Mouse (Mus musculus) adrenal gland, adult 8-10 months (tissue): ENCODE data around the gene 2210016L21Rik. TPM values are rescaled to one million over a fixed set of nuclear protein-coding genes. Genes with fewer than 3 reads are reported as not detected.
"Not testable (repeated sequence)": the region's sequence is repeated elsewhere in the genome, so short reads cannot be mapped to it uniquely, and the experiment has no call there.

Experiments
- DNase-seq: peaks from one replicate; pipeline ENCODE4 v3.0.0; 2022
- total RNA-seq, 4 experiments: library from RNA; stranded (reverse); gene quantifications; 2 replicates each; pipeline ENCODE4 v1.2.4; 2022

2210016L21Rik gene
- 10 to 100 TPM; 46.4 to 59.2 (median 54.2) TPM for total RNA-seq

- peak; percentile 80 for DNase-seq
Observed at GRCm38 (mm10) chr5:114942074-114942765, at the start of gene 2210016L21Rik. 2210016L21Rik (plus strand) TSS chr5:114942158.

- no peak for DNase-seq
Observed at GRCm38 (mm10) chr5:114895542-114895941, 46.4 kb upstream of the 2210016L21Rik start.

- no peak for DNase-seq
Observed at GRCm38 (mm10) chr5:114896688-114897373, 45.1 kb upstream of the 2210016L21Rik start, which contains the start of gene Oasl2. Oasl2 (plus strand) TSS chr5:114896936.

GRCm38 (mm10) chr5:114897374-114897793, 44.6 kb upstream of the 2210016L21Rik start:
- no peak for DNase-seq

GRCm38 (mm10) chr5:114898857-114899256, 43.1 kb upstream of the 2210016L21Rik start:
- DNase-seq = no peak

- DNase-seq = no peak
Observed at GRCm38 (mm10) chr5:114902413-114902812, 39.5 kb upstream of the 2210016L21Rik start.

GRCm38 (mm10) chr5:114908598-114909305, 33.2 kb upstream of the 2210016L21Rik start:
- no peak for DNase-seq

- no peak for DNase-seq
Observed at GRCm38 (mm10) chr5:114913686-114914085, 28.3 kb upstream of the 2210016L21Rik start.

- DNase-seq = no peak
Observed at GRCm38 (mm10) chr5:114914855-114915254, 27.1 kb upstream of the 2210016L21Rik start.

GRCm38 (mm10) chr5:114915854-114916253, 26.1 kb upstream of the 2210016L21Rik start:
- no peak for DNase-seq

GRCm38 (mm10) chr5:114916777-114917176, 25.2 kb upstream of the 2210016L21Rik start:
- DNase-seq = no peak

- not testable (repeated sequence) for DNase-seq
Observed at GRCm38 (mm10) chr5:114917357-114917756, 24.6 kb upstream of the 2210016L21Rik start.

GRCm38 (mm10) chr5:114921551-114922365, 20.2 kb upstream of the 2210016L21Rik start:
- DNase-seq = no peak

GRCm38 (mm10) chr5:114922366-114922731, 19.6 kb upstream of the 2210016L21Rik start:
- DNase-seq = no peak

GRCm38 (mm10) chr5:114922998-114923473, 18.9 kb upstream of the 2210016L21Rik start, which contains the start of gene Oasl1:
Oasl1 (plus strand) TSS chr5:114923240.
- peak; percentile 24 for DNase-seq

- no peak for DNase-seq
Observed at GRCm38 (mm10) chr5:114926153-114926684, 15.7 kb upstream of the 2210016L21Rik start.

GRCm38 (mm10) chr5:114926753-114927152, 15.2 kb upstream of the 2210016L21Rik start:
- no peak for DNase-seq

- no peak for DNase-seq
Observed at GRCm38 (mm10) chr5:114931626-114932025, 10.3 kb upstream of the 2210016L21Rik start.

- DNase-seq = no peak
Observed at GRCm38 (mm10) chr5:114933206-114933605, 8.8 kb upstream of the 2210016L21Rik start.

GRCm38 (mm10) chr5:114935838-114936237, 6.1 kb upstream of the 2210016L21Rik start:
- DNase-seq = no peak

GRCm38 (mm10) chr5:114941138-114941537, 820 bp upstream of the 2210016L21Rik start:
- DNase-seq = not testable (repeated sequence)

GRCm38 (mm10) chr5:114942766-114943130, 790 bp downstream of the 2210016L21Rik start:
- DNase-seq = no peak
